Mouse (Mus musculus) forebrain, embryonic 16.5 days (tissue): ENCODE results near the gene Plbd2. TPM values are rescaled to one million over a fixed set of nuclear protein-coding genes. Genes with fewer than 3 reads are reported as not detected.

Experiments used
- ATAC-seq: fragments of 200-750 bp; cut with Nextera tagmentation; 2 replicates; pipeline ENCODE4 v1.8.0; 2017; ENCODE audit warnings: mild to moderate bottlenecking, moderate library complexity
- H3K27ac ChIP-seq: fragments of 300-500 bp; sonication (generic); 2 replicates; pipeline ENCODE4 v1.5.1; 2014; ENCODE audit warnings: low read length, control low read depth
- H3K27me3 ChIP-seq: fragments of 300-500 bp; sonication (generic); replicated peaks from 2 replicates; pipeline ENCODE4 v1.6.1; 2014; ENCODE audit warnings: low read length; ENCODE audit not compliant: control insufficient read depth, insufficient read depth
- H3K36me3 ChIP-seq: fragments of 300-500 bp; sonication (generic); 2 replicates; pipeline ENCODE4 v1.6.1; 2014; ENCODE audit not compliant: control insufficient read depth, insufficient read depth
- H3K4me1 ChIP-seq: fragments of 300-500 bp; sonication (generic); replicated peaks from 2 replicates; pipeline ENCODE4 v1.6.1; 2014; ENCODE audit warnings: low read length; ENCODE audit not compliant: control insufficient read depth, insufficient read depth
- H3K4me2 ChIP-seq: fragments of 300-500 bp; sonication (generic); 2 replicates; pipeline ENCODE4 v1.6.1; 2014; ENCODE audit warnings: mild to moderate bottlenecking, low read length, control low read depth
- H3K4me3 ChIP-seq: fragments of 300-500 bp; sonication (generic); replicated peaks from 2 replicates; pipeline ENCODE4 v1.5.1; 2014; ENCODE audit warnings: mild to moderate bottlenecking, low read length, control low read depth
- H3K9ac ChIP-seq: fragments of 300-500 bp; sonication (generic); replicated peaks from 2 replicates; pipeline ENCODE4 v1.6.1; 2014; ENCODE audit warnings: low read depth, low read length, control low read depth
- H3K9me3 ChIP-seq: fragments of 300-500 bp; sonication (generic); 2 replicates; pipeline ENCODE4 v1.6.1; 2016; ENCODE audit warnings: low read length; ENCODE audit not compliant: control insufficient read depth
- WGBS: fragments of 180-500 bp; shearing (Covaris S2); extraction: QIAGEN DNeasy Blood & Tissue Kit; methylation state at CpG from one replicate; pipeline ENCODE4 v1.1.7; 2014; 5-methylcytosine and 5-hydroxymethylcytosine counted together
- polyA plus RNA-seq: library from polyadenylated mRNA; unstranded; fragments of >200 nt; fragmentation: Nextera tagmentation; extraction: Ambion mirVana; gene quantifications from 2 replicates; pipeline ENCODE4 v1.2.1, GENCODE M21; 2015

The Plbd2 gene
- polyA plus RNA-seq, 1 experiment from 2014 or later = 22.9 TPM

GRCm38 (mm10) chr5:120472770-120473169 lies 30.7 kb downstream of the Plbd2 start, which contains the start of gene Sdsl:
TSS of gene Sdsl (minus strand) at chr5:120472810.
- no peak within 1 kb of the TSS for H3K4me2 ChIP-seq
- 79% methylated on average over 8 of the region's 8 CpGs for WGBS
- H3K9me3 ChIP-seq = no peaks in the 10 kb centered on the region
- H3K36me3 ChIP-seq = no peaks in the 10 kb centered on the region
- H3K27me3 ChIP-seq = no peaks in the 10 kb centered on the region
- H3K4me3 ChIP-seq = no peak within 1 kb of the TSS
- ATAC-seq = no peak
- H3K27ac ChIP-seq = no peak within 1 kb of the TSS
- H3K4me1 ChIP-seq = 0 out of 2 replicates have a peak, but pooled peaks cover 3% of the 10 kb centered on the region
- no peak within 1 kb of the TSS for H3K9ac ChIP-seq

- WGBS = 64% methylated on average over 4 of the region's 4 CpGs
- Histone ChIP-seq H3K27me3 (no peaks in the 10 kb centered on the region), H3K4me2 (no peak overlapping the region), H3K9me3 (no peaks in the 10 kb centered on the region), H3K4me1 (0 out of 2 replicates have a peak, but pooled peaks cover 3% of the 10 kb centered on the region), H3K9ac (no peak overlapping the region), H3K4me3 (no peak overlapping the region), H3K36me3 (no peaks in the 10 kb centered on the region), H3K27ac (no peak overlapping the region)
- ATAC-seq = no peak
These were observed 31.9 kb downstream of the Plbd2 start for GRCm38 (mm10) chr5:120471538-120471937.

- no peak for ATAC-seq
- Histone ChIP-seq H3K9me3 (no peaks in the 10 kb centered on the region; the same call in 1 of the 2 replicates), H3K27ac (no peak overlapping the region), H3K4me2 (no peak overlapping the region), H3K36me3 (no peaks in the 10 kb centered on the region), H3K4me1 (no peaks in the 10 kb centered on the region), H3K27me3 (no peaks in the 10 kb centered on the region), H3K9ac (no peak overlapping the region), H3K4me3 (no peak overlapping the region)
- WGBS = 90% methylated on average over 6 of the region's 6 CpGs
These were observed 34.6 kb downstream of the Plbd2 start for GRCm38 (mm10) chr5:120468830-120469229.

GRCm38 (mm10) chr5:120468336-120468735 lies 35.1 kb downstream of the Plbd2 start:
- 93% methylated on average over 5 of the region's 5 CpGs for WGBS

GRCm38 (mm10) chr5:120467026-120467425 lies 36.4 kb downstream of the Plbd2 start:
- 8% methylated on average over 4 of the region's 4 CpGs for WGBS
- ATAC-seq = no peak
- Histone ChIP-seq H3K27me3 (no peaks in the 10 kb centered on the region), H3K36me3 (no peaks in the 10 kb centered on the region), H3K27ac (no peak overlapping the region), H3K4me3 (no peak overlapping the region), H3K9me3 (no peaks in the 10 kb centered on the region; the same call in 1 of the 2 replicates), H3K4me1 (no peaks in the 10 kb centered on the region), H3K4me2 (no peak overlapping the region), H3K9ac (no peak overlapping the region)

More at GRCm38 (mm10) chr5:120468336-120468735, 35.1 kb downstream of the Plbd2 start:
- no peak overlapping the region for H3K27ac ChIP-seq
- no peak overlapping the region for H3K4me3 ChIP-seq
- no peak overlapping the region for H3K4me2 ChIP-seq
- no peaks in the 10 kb centered on the region for H3K27me3 ChIP-seq
- no peaks in the 10 kb centered on the region for H3K36me3 ChIP-seq
- H3K4me1 ChIP-seq = no peaks in the 10 kb centered on the region
- ATAC-seq = no peak
- H3K9ac ChIP-seq = no peak overlapping the region
- H3K9me3 ChIP-seq = no peaks in the 10 kb centered on the region; the same call in 1 of the 2 replicates

GRCm38 (mm10) chr5:120465860-120466259 lies 37.6 kb downstream of the Plbd2 start:
- Histone ChIP-seq H3K27me3 (no peaks in the 10 kb centered on the region), H3K4me2 (no peak overlapping the region), H3K4me3 (no peak overlapping the region), H3K36me3 (no peaks in the 10 kb centered on the region), H3K27ac (no peak overlapping the region), H3K4me1 (no peaks in the 10 kb centered on the region), H3K9ac (no peak overlapping the region), H3K9me3 (no peaks in the 10 kb centered on the region; the same call in 1 of the 2 replicates)
- ATAC-seq = no peak
- 56% methylated on average over 6 of the region's 6 CpGs for WGBS

- no peaks in the 10 kb centered on the region for H3K4me1 ChIP-seq
- no peaks in the 10 kb centered on the region for H3K36me3 ChIP-seq
- no peak overlapping the region for H3K4me2 ChIP-seq
- 44% methylated on average over 5 of the region's 5 CpGs for WGBS
- no peaks in the 10 kb centered on the region for H3K27me3 ChIP-seq
- H3K4me3 ChIP-seq = no peak overlapping the region
- H3K9ac ChIP-seq = no peak overlapping the region
- no peak overlapping the region for H3K27ac ChIP-seq
- no peak for ATAC-seq
- H3K9me3 ChIP-seq = no peaks in the 10 kb centered on the region; the same call in 1 of the 2 replicates
These were observed 38.4 kb downstream of the Plbd2 start for GRCm38 (mm10) chr5:120465062-120465461.

- no peaks in the 10 kb centered on the region; the same call in 1 of the 2 replicates for H3K9me3 ChIP-seq
- no peak overlapping the region for H3K4me3 ChIP-seq
- no peak overlapping the region for H3K9ac ChIP-seq
- no peaks in the 10 kb centered on the region for H3K36me3 ChIP-seq
- ATAC-seq = no peak
- WGBS = 90% methylated on average over 4 of the region's 4 CpGs
- H3K4me1 ChIP-seq = no peaks in the 10 kb centered on the region
- no peak overlapping the region for H3K4me2 ChIP-seq
- no peak overlapping the region for H3K27ac ChIP-seq
- no peaks in the 10 kb centered on the region for H3K27me3 ChIP-seq
These were observed 39.1 kb downstream of the Plbd2 start for GRCm38 (mm10) chr5:120464321-120464720.

GRCm38 (mm10) chr5:120461902-120462301 lies 41.5 kb downstream of the Plbd2 start:
- ATAC-seq = no peak
- Histone ChIP-seq H3K4me2 (no peak overlapping the region), H3K27ac (no peak overlapping the region), H3K4me1 (no peaks in the 10 kb centered on the region), H3K4me3 (no peak overlapping the region), H3K9me3 (no peaks in the 10 kb centered on the region; the same call in 1 of the 2 replicates), H3K36me3 (no peaks in the 10 kb centered on the region), H3K27me3 (no peaks in the 10 kb centered on the region), H3K9ac (no peak overlapping the region)
- WGBS = 81% methylated on average over 15 of the region's 15 CpGs

GRCm38 (mm10) chr5:120459133-120459532 lies 44.3 kb downstream of the Plbd2 start:
- H3K27ac ChIP-seq = no peak overlapping the region
- H3K27me3 ChIP-seq = no peaks in the 10 kb centered on the region
- no peak overlapping the region for H3K9ac ChIP-seq
- no peaks in the 10 kb centered on the region for H3K36me3 ChIP-seq
- 74% methylated on average over 10 of the region's 10 CpGs for WGBS
- no peak overlapping the region for H3K4me3 ChIP-seq
- no peaks in the 10 kb centered on the region for H3K4me1 ChIP-seq
- H3K9me3 ChIP-seq = no peaks in the 10 kb centered on the region
- no peak for ATAC-seq
- H3K4me2 ChIP-seq = no peak overlapping the region
